Mouse (Mus musculus) testis, postnatal 14 days (tissue): ENCODE results near the gene Hps6.

ENCODE experiments used
- DNase-seq: peaks from one replicate; pipeline ENCODE4 v3.0.0; 2021; ENCODE audit warnings: low spot score

Hps6 gene

GRCm38 (mm10) chr19:46045696-46046311, 42.5 kb downstream of the Hps6 start:
- DNase-seq, result peak; percentile 69

GRCm38 (mm10) chr19:46046621-46047025, 43.3 kb downstream of the Hps6 start:
- no peak for DNase-seq

GRCm38 (mm10) chr19:46047426-46047825, 44.1 kb downstream of the Hps6 start:
- DNase-seq, result no peak

- no peak for DNase-seq
Observed at GRCm38 (mm10) chr19:46049129-46049528, 45.8 kb downstream of the Hps6 start.

- DNase-seq, result no peak
Observed at GRCm38 (mm10) chr19:46050462-46050861, 47.2 kb downstream of the Hps6 start.
